Mouse (Mus musculus): ENCODE data around the gene Hsd17b14. TPM values are rescaled to one million over a fixed set of nuclear protein-coding genes. Genes with fewer than 3 reads are reported as not detected.
"Not testable (repeated sequence)": the region's sequence is repeated elsewhere in the genome, so short reads cannot be mapped to it uniquely, and the experiment has no call there.

Gene Hsd17b14
- 1 to 10 TPM in 2 of 4 experiments, under 1 TPM in 1, not detected in 1; 0.72 to 2.6 (median 1.2) TPM for total RNA-seq (2022)

- DNase-seq (ENCODE audit: low spot score in 2 of 2), result no peak
These were observed at the start of gene Hsd17b14 for GRCm38 (mm10) chr7:45554744-45555143. Gene Hsd17b14, plus strand, starts transcription at chr7:45554893.

- no peak for DNase-seq (ENCODE audit: low spot score in 2 of 2)
These were observed 47.1 kb upstream of the Hsd17b14 start for GRCm38 (mm10) chr7:45507583-45507982.

- DNase-seq (ENCODE audit: low spot score in 2 of 2), result no peak
These were observed 46.1 kb upstream of the Hsd17b14 start for GRCm38 (mm10) chr7:45508561-45508960.

GRCm38 (mm10) chr7:45509181-45509882 is 45.4 kb upstream of the Hsd17b14 start:
- no peak for DNase-seq (ENCODE audit: low spot score in 2 of 2)

- peak; percentile 82 to 86 for DNase-seq (ENCODE audit: low spot score in 2 of 2)
These were observed 44.5 kb upstream of the Hsd17b14 start, which contains the start of gene Nucb1 for GRCm38 (mm10) chr7:45509912-45510787. Gene Nucb1, minus strand, starts transcription at chr7:45510406.

DNA sequence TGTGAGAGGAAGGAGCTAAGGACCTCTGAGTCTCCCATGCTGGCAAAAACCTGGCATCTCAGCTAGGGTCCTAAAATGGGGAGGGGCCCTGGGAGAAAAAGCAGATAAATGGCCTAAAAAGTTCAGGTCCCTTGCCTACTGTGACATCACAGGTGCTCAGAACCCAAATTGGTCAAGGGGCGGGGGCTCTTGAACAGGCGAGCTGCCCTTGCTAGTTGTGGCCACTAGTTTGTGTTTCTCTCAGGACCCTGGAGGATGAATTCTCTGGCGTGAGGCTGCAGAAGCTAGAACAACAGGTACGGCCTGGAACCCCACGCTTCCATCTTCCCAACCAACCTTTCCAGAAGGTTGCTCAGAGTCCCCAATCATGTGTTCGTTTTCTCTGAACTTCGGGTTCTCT is 40.3 kb upstream of the Hsd17b14 start:
- no peak for DNase-seq (ENCODE audit: low spot score in 2 of 2)

DNA sequence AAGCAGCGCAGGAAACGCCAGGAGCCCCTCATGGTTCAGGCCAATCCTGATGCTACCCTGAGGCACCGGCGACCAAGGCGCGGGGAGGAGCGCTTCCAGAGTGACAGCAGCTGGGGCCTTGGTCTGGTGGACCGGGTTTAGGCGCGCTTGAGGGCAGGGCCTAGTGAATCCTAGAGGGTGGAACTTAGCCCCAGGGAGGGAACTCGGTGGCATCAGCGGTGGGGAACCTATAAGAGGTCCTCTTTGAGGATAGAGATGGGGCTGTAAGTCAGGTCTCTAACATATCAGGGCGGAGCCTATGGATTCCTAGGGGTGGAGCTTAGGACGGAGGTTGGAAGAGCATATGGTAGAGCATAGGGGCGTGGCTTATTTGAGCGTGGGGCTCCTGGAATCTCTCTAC is 39.3 kb upstream of the Hsd17b14 start:
- DNase-seq (ENCODE audit: low spot score in 2 of 2), result no peak

DNA sequence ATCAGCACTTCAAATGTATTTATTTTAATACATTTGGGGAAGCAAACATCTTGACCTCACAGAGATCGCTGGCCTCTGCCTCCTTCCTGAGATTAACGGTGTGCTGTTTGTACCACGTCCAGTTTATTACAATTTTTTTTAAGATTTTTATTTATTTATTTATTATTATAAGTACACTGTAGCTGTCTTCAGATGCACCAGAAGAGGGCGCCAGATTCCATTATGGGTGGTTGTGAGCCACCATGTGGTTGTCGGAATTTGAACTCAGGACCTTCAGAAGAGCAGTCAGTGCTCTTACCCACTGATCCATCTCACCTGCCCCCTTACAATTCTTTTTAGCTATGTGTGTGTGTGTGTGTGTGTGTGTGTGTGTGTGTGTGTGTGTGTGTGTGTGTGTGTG is 37.8 kb upstream of the Hsd17b14 start:
- DNase-seq (ENCODE audit: low spot score in 2 of 2), result not testable (repeated sequence)

- no peak for DNase-seq (ENCODE audit: low spot score in 2 of 2)
These were observed 36.1 kb upstream of the Hsd17b14 start for GRCm38 (mm10) chr7:45518618-45519017.

GRCm38 (mm10) chr7:45519345-45520120 is 35.2 kb upstream of the Hsd17b14 start:
- DNase-seq (ENCODE audit: low spot score in 2 of 2), result no peak

- no peak for DNase-seq (ENCODE audit: low spot score in 2 of 2)
These were observed 34.1 kb upstream of the Hsd17b14 start for GRCm38 (mm10) chr7:45520605-45521004.

GRCm38 (mm10) chr7:45521728-45522184 is 32.9 kb upstream of the Hsd17b14 start:
- peak; percentile 72 to 92 for DNase-seq (ENCODE audit: low spot score in 2 of 2)

GRCm38 (mm10) chr7:45522194-45522752 is 32.4 kb upstream of the Hsd17b14 start:
- DNase-seq (ENCODE audit: low spot score in 2 of 2), result no peak

GRCm38 (mm10) chr7:45522957-45523676 is 31.6 kb upstream of the Hsd17b14 start:
- no peak for DNase-seq (ENCODE audit: low spot score in 2 of 2)

GRCm38 (mm10) chr7:45523678-45524170 is 31.0 kb upstream of the Hsd17b14 start:
- no peak for DNase-seq (ENCODE audit: low spot score in 2 of 2)

DNA sequence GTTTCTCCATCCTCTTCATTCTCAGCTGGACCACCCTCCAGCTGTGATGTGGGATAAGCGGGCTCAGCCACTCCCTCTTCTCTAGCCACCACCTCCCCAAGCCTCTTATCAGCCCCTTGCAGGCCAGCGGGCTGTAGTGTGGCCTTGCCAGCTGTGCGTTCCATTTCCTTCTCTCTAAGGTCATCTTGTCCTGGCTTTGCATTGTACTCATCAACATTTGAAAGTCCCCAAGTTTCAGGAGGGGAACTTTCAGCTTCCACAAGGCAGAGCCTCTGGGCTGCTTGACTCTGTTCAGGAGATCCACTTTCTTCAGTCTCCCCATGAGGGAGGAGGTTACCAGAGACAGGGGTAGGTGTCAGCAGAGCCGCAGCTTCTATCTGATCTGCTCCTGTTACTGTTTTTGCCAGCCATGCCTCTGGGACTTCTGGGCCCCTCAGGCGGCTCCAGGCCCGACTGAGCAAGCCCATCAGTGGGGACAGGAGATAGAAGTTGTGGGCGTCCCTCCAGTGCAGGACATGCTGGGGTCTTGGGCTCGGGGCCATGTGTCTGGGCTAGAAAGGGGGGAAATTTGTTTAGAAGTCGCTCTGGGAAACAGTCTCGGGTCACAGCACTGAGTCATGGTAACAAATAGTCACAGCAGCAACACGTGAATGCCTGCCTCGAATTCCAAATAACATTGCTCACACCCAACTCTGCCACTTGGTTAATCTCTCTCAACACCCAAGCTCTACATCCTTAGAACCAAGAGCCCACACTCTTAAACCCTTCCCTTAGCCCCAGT is 29.7 kb upstream of the Hsd17b14 start:
- DNase-seq (ENCODE audit: low spot score in 2 of 2), result no peak

DNA sequence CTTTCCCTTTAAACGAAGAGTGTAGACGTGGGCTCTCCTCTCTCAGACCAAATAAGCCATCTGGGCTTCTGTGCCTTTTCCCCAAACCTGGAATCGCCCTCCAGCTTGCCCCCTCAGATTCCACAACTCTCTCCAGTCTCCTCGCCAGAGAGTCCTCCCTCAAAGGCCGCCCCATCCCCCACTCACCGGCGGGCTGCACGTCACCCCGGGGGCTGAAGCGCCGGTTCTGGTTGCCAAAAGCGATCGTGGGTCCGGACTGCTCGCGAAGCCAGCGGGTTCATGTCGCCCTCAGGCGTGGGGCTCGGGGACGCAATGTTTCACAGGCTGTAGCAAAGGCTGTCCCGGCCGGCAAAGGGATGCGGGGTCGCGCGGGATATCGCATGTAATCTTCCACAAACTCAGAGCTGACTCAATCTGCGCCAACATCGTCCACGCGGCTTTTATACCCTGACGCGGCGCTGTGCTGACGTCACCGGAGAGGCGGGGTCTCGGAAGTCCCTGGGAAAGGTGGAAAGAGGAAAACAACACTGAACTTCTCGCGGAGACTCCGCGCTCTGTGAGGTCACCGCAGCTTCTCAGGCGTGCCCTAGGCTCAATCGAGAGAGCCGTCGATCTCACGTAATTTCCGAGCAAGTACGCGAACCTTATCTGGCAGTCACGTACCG is 28.8 kb upstream of the Hsd17b14 start, which contains the start of the genes Ppp1r15a and Plekha4:
Gene Ppp1r15a (minus strand): TSS at position 460 of the 665 bp plus-strand sequence.
Gene Plekha4 (plus strand): TSS at position 522 of the 665 bp plus-strand sequence.
- peak; percentile 82 to 98 for DNase-seq (ENCODE audit: low spot score in 2 of 2)

- DNase-seq (ENCODE audit: low spot score in 2 of 2), result no peak
These were observed 28.1 kb upstream of the Hsd17b14 start for GRCm38 (mm10) chr7:45526474-45527120.
